20 mouse cellular contexts compared by ENCODE assay signal in the genomic region with DNA sequence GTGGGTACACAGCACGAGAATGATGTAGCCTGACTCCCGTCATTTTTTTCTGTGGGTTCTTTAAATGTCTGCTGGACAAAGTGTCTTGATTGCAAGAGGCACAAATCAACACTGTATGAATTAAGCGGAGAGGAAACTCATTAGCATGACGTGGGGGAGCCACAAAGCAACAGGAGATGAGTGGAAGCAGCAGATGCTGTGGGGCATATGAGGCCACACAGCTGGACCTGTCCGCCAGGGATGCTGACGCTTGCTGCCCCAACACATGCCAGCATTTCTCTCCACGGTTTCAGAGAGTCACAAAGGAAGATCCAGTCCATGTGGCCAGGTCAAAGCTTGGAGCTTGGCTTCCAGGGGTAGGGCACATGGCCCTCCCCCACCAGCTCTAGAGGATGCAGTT.
A peak's percentile ranks its signal among the peaks of the same experiment; 100 is the strongest.
DNase-seq lines count a peak whose midpoint lies in the region; ATAC-seq lines count a peak whose summit lies in the region.
"Had no signal": no experiment of that assay in that cellular context is flagged by ENCODE, and none has a peak within 500 bp of the region (broad histone marks: within the 10 kb centered on the region; RNA-seq: fewer than 3 reads in every experiment).

No protein-coding gene starts in this region.

- H3K27me3 ChIP-seq in hindbrain, embryonic 16.5 days (replicated peaks; ENCODE audit: control insufficient read depth, insufficient read depth, low read length), result no peaks in the 10 kb centered on the region
- H3K27me3 ChIP-seq in hindbrain, embryonic 14.5 days (ENCODE audit: control insufficient read depth, insufficient read depth, low read length), result no peaks in the 10 kb centered on the region
- H3K27me3 ChIP-seq in neural tube, embryonic 14.5 days (ENCODE audit: control insufficient read depth, insufficient read depth, low read length), result no peaks in the 10 kb centered on the region
- H3K27me3 ChIP-seq in neural tube, embryonic 15.5 days (replicated peaks), result no peaks in the 10 kb centered on the region
- H3K27me3 ChIP-seq: CH12.LX; heart, embryonic 12.5 days; midbrain, embryonic 12.5 days; neural tube, embryonic 13.5 days; Patski; stomach, embryonic 15.5 days had no signal

- intact Hi-C loops in left cerebral cortex, postnatal 4 days (cut with DNase I), result no loop called here

- no peak overlapping the region for H3K4me2 ChIP-seq in hindbrain, embryonic 16.5 days (ENCODE audit: low read length)
- no peak overlapping the region for H3K4me2 ChIP-seq in hindbrain, embryonic 14.5 days (replicated peaks)
- H3K4me2 ChIP-seq in neural tube, embryonic 14.5 days (ENCODE audit: low read depth, low read length), result no peak overlapping the region
- H3K4me2 ChIP-seq in neural tube, embryonic 15.5 days, result no peak overlapping the region
- H3K4me2 ChIP-seq: heart, embryonic 12.5 days; midbrain, embryonic 12.5 days; neural tube, embryonic 13.5 days; stomach, embryonic 15.5 days had no signal

- H3K36me3 ChIP-seq in hindbrain, embryonic 16.5 days (ENCODE audit: control insufficient read depth, insufficient read depth, low read length), result no peaks in the 10 kb centered on the region
- H3K36me3 ChIP-seq in hindbrain, embryonic 14.5 days (replicated peaks; ENCODE audit: control insufficient read depth, insufficient read depth), result no peaks in the 10 kb centered on the region
- no peaks in the 10 kb centered on the region for H3K36me3 ChIP-seq in neural tube, embryonic 14.5 days (ENCODE audit: control insufficient read depth, insufficient read depth, low read length)
- no peaks in the 10 kb centered on the region for H3K36me3 ChIP-seq in neural tube, embryonic 15.5 days
- H3K36me3 ChIP-seq: heart, embryonic 12.5 days; limb, embryonic 10.5 days; midbrain, embryonic 12.5 days; neural tube, embryonic 13.5 days; stomach, embryonic 15.5 days had no signal

- 38% methylated on average over 7 of the region's 7 CpGs for WGBS in hindbrain, embryonic 16.5 days
- 40% methylated on average over 7 of the region's 7 CpGs for WGBS in hindbrain, embryonic 14.5 days
- WGBS in neural tube, embryonic 14.5 days, result 41% methylated on average over 7 of the region's 7 CpGs
- 41% methylated on average over 7 of the region's 7 CpGs for whole genome bisulfite sequencing in neural tube, embryonic 15.5 days

- no peak overlapping the region for H3K4me3 ChIP-seq in hindbrain, embryonic 16.5 days (ENCODE audit: low read length)
- no peak overlapping the region for H3K4me3 ChIP-seq in hindbrain, embryonic 14.5 days (replicated peaks; ENCODE audit: low read length)
- H3K4me3 ChIP-seq in neural tube, embryonic 14.5 days (ENCODE audit: low read depth, low read length), result no peak overlapping the region
- H3K4me3 ChIP-seq in neural tube, embryonic 15.5 days (replicated peaks), result no peak overlapping the region
- H3K4me3 ChIP-seq: heart, embryonic 12.5 days; limb, embryonic 10.5 days; midbrain, embryonic 12.5 days; neural tube, embryonic 13.5 days; stomach, embryonic 15.5 days had no signal

- no peak for DNase-seq in hindbrain, embryonic 14.5 days (ENCODE audit: low spot score)
- peak; percentile 20 for DNase-seq in left cerebral cortex, postnatal 4 days
- peak; percentile 23 for DNase-seq in telencephalon, adult 2 months (ENCODE audit: low read depth, low spot score)
- DNase-seq in liver, result no peak
- DNase-seq: cerebellum, adult 2 months; gastrocnemius, postnatal 25 days; kidney, adult 2 months; lung, postnatal 10 days; thymus, postnatal 36 days had no signal

- ATAC-seq in hindbrain, embryonic 16.5 days, result peak; percentile 30; the same call in 1 of the 2 replicates
- no peak for ATAC-seq in hindbrain, embryonic 14.5 days (ENCODE audit: low FRiP score)
- ATAC-seq in neural tube, embryonic 14.5 days (ENCODE audit: low read depth), result 0 out of 2 replicates have a peak, but pooled peaks have one; percentile 28
- ATAC-seq in neural tube, embryonic 15.5 days (ENCODE audit: low FRiP score), result no peak
- ATAC-seq: Patski had no signal

- H3K9ac ChIP-seq in hindbrain, embryonic 16.5 days (ENCODE audit: low read depth, low read length), result no peak overlapping the region
- H3K9ac ChIP-seq in hindbrain, embryonic 14.5 days, result no peak overlapping the region
- no peak overlapping the region for H3K9ac ChIP-seq in neural tube, embryonic 14.5 days (replicated peaks; ENCODE audit: low read depth, low read length)
- H3K9ac ChIP-seq in neural tube, embryonic 15.5 days (replicated peaks), result no peak overlapping the region
- H3K9ac ChIP-seq: heart, embryonic 12.5 days; liver, embryonic 14.5 days; midbrain, embryonic 12.5 days; neural tube, embryonic 13.5 days; stomach, embryonic 15.5 days had no signal

- H3K9me3 ChIP-seq in hindbrain, embryonic 16.5 days (ENCODE audit: control insufficient read depth, low read length), result no peaks in the 10 kb centered on the region
- H3K9me3 ChIP-seq in hindbrain, embryonic 14.5 days (ENCODE audit: control insufficient read depth, low read length), result no peaks in the 10 kb centered on the region
- H3K9me3 ChIP-seq in neural tube, embryonic 14.5 days (ENCODE audit: control insufficient read depth, low read length), result no peaks in the 10 kb centered on the region
- H3K9me3 ChIP-seq in neural tube, embryonic 15.5 days (replicated peaks), result no peaks in the 10 kb centered on the region
- H3K9me3 ChIP-seq: heart, embryonic 12.5 days; limb, embryonic 10.5 days; midbrain, embryonic 12.5 days; neural tube, embryonic 13.5 days; stomach, embryonic 15.5 days had no signal

- H3K27ac ChIP-seq in hindbrain, embryonic 16.5 days (ENCODE audit: low read depth, low read length), result no peak overlapping the region
- no peak overlapping the region for H3K27ac ChIP-seq in hindbrain, embryonic 14.5 days
- no peak overlapping the region for H3K27ac ChIP-seq in neural tube, embryonic 14.5 days (ENCODE audit: low read depth, low read length)
- H3K27ac ChIP-seq in neural tube, embryonic 15.5 days (replicated peaks), result no peak overlapping the region
- H3K27ac ChIP-seq: limb, embryonic 10.5 days; liver, embryonic 14.5 days; midbrain, embryonic 12.5 days; neural tube, embryonic 13.5 days; stomach, embryonic 15.5 days had no signal

- no peaks in the 10 kb centered on the region for H3K4me1 ChIP-seq in hindbrain, embryonic 16.5 days (ENCODE audit: control insufficient read depth, insufficient read depth, low read depth, low read length)
- 0 out of 2 replicates have a peak, but pooled peaks cover 3% of the 10 kb centered on the region for H3K4me1 ChIP-seq in hindbrain, embryonic 14.5 days (replicated peaks; ENCODE audit: control insufficient read depth, insufficient read depth, low read length)
- H3K4me1 ChIP-seq in neural tube, embryonic 14.5 days (ENCODE audit: control insufficient read depth, insufficient read depth, low read length), result no peaks in the 10 kb centered on the region
- peaks cover 4% of the 10 kb centered on the region; the same call in 1 of the 2 replicates for H3K4me1 ChIP-seq in neural tube, embryonic 15.5 days
- H3K4me1 ChIP-seq: heart, embryonic 12.5 days; stomach, embryonic 15.5 days had no signal

Comparison
In these comparisons a context has a peak if more than half of its experiments do, and no peak if none do; other contexts are left out.
1. ATAC-seq: peak in hindbrain, embryonic 16.5 days (single experiment) and neural tube, embryonic 14.5 days (single experiment); none in hindbrain, embryonic 14.5 days (single experiment) and neural tube, embryonic 15.5 days (single experiment).
2. DNase-seq: peak in left cerebral cortex, postnatal 4 days (single experiment) and telencephalon, adult 2 months (single experiment); none in hindbrain, embryonic 14.5 days (single experiment) and liver (single experiment).